Mouse (Mus musculus) adrenal gland, postnatal 25 days (tissue): ENCODE measurements around the gene Cd300a. TPM values are rescaled to one million over a fixed set of nuclear protein-coding genes. Genes with fewer than 3 reads are reported as not detected.

Experiments
- DNase-seq: peaks from one replicate; pipeline ENCODE4 v3.0.0; 2021; ENCODE audit warnings: mixed read lengths
- total RNA-seq: library from RNA; stranded (reverse); gene quantifications from 2 replicates; pipeline ENCODE4 v1.2.3, GENCODE M21; 2021

The Cd300a gene
- total RNA-seq, 1 experiment from 2014 or later, result 0.76 TPM

DNA sequence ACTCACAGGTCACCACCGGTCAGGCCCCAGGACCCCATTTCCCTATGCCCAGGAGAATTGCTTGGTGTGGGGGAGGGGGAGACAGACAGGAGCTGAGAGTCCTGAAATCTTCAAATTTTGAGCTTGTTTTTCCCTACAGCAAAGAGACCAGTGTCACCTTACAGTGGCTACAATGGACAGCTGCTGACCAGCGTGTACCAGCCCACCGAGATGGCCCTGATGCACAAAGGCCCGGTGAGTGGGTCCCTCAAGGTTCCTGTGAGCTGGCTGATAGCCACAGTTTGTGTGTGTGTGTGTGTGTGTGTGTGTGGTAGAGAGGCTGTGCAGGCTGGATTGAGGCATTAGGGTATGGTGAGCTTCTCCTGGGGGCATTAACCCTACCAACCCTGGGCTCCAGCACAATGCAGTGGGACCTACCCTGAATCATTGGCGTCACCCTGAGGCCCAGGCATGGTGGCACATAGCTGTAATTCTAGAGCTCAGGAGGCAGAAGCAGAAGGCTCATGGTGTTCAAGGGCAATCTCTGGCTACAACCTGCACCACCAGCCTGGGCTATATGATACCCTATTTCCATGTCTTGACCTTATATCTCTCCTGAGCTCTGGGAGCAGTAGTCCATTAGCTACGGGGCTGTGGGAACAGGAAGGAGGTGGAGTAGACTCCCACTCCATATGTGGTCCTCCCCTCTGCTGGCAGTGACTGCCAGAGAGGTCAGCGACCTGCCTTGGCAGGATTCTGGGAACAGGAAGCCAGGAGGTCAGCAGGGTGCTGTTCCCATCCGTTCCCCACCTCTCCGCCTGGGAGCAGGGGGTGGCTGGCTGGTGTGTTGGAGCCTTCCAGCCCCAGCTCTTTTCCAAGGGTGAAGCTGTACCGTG, 23.1 kb upstream of the Cd300a start:
- DNase-seq, result peak; percentile 41

GRCm38 (mm10) chr11:114867361-114868235, 22.2 kb upstream of the Cd300a start:
- no peak for DNase-seq

GRCm38 (mm10) chr11:114868280-114868679, 21.6 kb upstream of the Cd300a start:
- DNase-seq, result no peak

DNA sequence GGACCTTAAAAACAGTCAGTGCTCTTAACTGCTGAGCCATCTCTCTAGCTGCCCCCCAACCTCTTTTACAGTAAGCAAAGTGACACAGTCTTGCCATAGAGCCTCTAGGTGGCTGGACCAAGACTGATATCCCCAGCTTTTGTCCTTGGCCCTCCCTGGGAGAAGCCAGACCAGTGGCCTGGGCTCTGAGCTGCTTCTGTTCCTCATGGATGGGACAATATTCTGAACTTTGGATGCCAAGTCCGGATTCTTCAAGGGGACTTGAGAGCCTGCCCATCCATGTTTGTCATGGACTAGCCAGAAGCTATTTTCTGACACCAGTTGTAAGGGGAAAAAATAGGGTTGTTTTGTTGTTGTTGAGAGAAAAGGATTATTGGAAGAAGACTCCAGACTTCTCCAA, 20.1 kb upstream of the Cd300a start:
- DNase-seq, result no peak

DNA sequence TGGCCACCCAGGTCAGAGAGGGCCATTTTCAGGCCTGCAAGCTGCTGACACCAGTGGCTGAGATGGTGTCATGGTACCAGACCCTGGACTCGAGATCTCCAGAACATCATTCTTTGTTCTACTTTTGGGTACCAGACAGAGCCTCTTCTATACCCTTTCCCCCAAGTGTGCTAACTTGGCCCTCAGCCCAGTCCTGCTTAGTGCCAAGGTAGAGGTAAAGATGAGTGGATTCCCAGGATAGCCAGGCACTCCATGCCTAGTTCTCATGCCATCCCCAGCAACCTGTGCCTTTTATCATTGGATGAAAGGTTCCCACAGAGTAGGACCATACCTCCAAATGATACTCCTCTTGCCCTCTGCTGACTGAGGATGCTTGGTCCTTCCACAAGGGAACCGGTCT, 18.3 kb upstream of the Cd300a start:
- no peak for DNase-seq

GRCm38 (mm10) chr11:114873022-114873817, 16.6 kb upstream of the Cd300a start:
- DNase-seq, result no peak

- no peak for DNase-seq
These were observed 15.4 kb upstream of the Cd300a start for GRCm38 (mm10) chr11:114874226-114875145.

- no peak for DNase-seq
These were observed 14.5 kb upstream of the Cd300a start for GRCm38 (mm10) chr11:114875301-114875801.

- no peak for DNase-seq
These were observed 13.7 kb upstream of the Cd300a start for GRCm38 (mm10) chr11:114876176-114876575.

GRCm38 (mm10) chr11:114876621-114877020, 13.2 kb upstream of the Cd300a start:
- no peak for DNase-seq

DNA sequence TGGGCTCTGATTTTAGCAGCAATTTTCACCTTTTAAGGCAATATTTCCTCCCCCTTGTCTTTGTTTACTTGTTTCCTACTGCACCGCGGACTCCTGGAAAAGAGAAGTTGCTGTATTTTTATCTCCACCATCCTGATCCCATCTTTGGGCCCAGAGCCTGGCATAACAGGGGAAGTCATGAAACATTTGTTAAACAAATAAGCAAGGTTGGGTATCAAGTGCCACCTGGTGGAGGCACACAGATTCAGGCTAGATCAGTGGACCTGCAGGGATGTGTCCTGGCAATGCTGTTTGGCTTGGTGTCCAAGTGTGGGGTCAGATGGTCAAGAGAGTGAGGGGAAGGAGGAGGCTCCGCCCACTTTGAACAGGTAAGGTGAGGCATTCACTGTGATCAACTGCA, 12.7 kb upstream of the Cd300a start:
- peak; percentile 39 for DNase-seq

GRCm38 (mm10) chr11:114879666-114880065, 10.2 kb upstream of the Cd300a start:
- DNase-seq, result no peak

- no peak for DNase-seq
These were observed 9.7 kb upstream of the Cd300a start for GRCm38 (mm10) chr11:114880185-114880584.

GRCm38 (mm10) chr11:114880589-114880988, 9.3 kb upstream of the Cd300a start:
- DNase-seq, result no peak

GRCm38 (mm10) chr11:114883251-114883789, 6.5 kb upstream of the Cd300a start:
- DNase-seq, result no peak

GRCm38 (mm10) chr11:114884380-114885100, 5.3 kb upstream of the Cd300a start:
- DNase-seq, result no peak

DNA sequence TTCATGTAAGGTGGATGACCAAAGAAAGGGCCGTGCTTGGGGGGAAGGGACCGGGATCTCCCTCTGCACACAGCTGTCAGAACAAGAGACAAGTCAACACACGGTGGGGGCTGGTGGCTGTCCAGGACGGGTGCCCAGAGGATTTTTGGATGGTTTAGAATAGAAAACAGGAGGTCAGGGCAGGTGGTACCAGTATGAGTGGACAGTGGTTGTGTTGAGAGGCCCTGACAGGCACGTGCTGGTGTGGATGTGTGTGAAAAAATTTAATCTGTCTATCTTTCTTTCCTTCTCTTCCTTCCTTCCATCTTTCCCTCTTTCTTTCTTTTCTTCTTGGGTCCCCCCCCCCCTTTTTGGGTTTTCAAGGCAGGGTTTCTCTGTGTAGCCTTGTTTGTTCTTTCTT, 701 bp downstream of the Cd300a start:
- no peak for DNase-seq

DNA sequence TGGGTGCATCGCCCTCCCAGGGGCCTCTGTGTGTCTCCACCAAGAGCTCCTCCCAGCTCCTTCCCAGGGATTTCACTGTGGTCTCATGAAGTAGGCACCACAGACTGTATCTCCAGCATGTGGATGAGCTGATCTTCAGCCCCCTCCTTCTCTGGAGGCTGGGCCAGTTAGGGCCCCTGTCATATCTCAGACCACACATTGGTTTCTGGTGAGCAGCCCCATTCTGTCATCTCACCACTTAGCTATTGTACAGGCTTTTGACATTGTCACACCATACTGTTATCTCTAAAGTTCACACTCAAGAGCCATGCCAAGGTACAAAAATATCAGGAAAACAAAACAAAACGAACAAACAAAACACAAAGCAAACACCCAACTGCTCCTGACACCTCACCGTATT, 6.2 kb downstream of the Cd300a start:
- DNase-seq, result no peak

- no peak for DNase-seq
These were observed 8.2 kb downstream of the Cd300a start for GRCm38 (mm10) chr11:114898026-114898425.

DNA sequence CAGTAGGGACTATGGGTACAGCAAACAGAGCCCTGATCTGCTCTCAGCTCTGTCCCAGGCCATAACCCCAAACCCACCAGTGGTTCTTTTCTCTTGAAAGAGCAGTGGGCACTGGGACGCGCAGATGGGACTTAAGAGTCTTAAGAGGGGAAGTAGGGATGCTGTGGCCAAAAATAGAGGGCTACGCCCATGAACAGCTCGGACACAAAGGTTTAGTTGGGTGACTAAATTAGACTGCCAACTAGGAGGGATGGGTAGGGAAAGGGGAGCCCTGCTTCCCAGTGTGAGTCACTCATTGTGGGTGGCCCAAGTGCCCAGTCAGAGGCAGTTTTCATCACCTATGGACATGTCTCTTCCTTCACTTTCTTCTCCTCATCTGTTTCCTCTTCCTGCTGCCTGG, 13.4 kb downstream of the Cd300a start:
- no peak for DNase-seq
